Mouse (Mus musculus): Measurements from ENCODE around the gene Abi3bp.

Abi3bp gene

DNA sequence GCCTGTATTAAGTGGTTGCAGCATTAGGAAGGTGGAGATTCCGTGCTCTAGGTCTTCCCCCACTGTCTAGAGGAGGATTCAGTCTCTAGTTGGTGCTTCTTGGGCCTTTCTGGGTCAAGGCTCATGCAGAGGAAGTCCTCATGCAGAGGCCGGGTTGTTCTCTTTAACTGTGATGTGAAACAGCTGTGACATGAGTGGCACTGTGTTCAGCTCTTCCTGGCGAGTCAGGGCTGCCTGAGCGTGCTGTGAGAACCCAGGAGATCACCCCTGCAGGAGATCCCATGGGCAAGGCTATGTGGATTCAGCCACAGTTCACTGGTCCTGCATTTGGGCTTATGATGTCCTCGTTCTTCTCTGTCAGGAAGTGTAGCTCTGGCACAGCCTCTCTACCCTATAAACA is 191.8 kb downstream of the Abi3bp start:
- CTCF ChIA-PET, result interaction anchor here in 1 of 4 experiments (0.5 kb wide), 1 partner anchor 656 kb away, joined by 3 read pairs; no protein-coding TSS in a partner anchor

DNA sequence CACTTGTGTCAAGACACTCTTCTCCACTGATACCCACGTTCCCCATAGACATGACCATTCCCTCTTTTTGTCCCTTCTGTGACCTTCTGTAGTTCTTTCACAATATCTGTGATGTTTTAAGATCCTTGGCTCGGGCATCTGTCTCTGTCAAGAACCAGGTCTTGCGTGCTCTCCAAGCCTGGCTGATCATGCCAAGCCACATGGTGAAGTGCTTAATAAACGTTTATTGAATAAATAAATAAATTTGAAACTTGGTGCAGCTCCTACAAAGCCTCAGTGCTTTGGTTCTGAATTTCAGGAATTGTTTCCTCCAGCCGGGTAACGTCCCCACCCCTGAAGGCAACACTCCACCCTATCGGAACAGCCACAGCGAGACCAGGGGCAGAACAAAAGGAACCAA is 193.3 kb downstream of the Abi3bp start:
- ChIA-PET POLR2A (interaction anchor here in 1 of 4 experiments (0.6 kb wide), 1 partner anchor 234 kb away, joined by 3 read pairs; no protein-coding TSS in a partner anchor), CTCF (no interaction called here)

More for the DNA sequence above, 191.8 kb downstream of the Abi3bp start:
- POLR2A ChIA-PET, result no interaction called here

DNA sequence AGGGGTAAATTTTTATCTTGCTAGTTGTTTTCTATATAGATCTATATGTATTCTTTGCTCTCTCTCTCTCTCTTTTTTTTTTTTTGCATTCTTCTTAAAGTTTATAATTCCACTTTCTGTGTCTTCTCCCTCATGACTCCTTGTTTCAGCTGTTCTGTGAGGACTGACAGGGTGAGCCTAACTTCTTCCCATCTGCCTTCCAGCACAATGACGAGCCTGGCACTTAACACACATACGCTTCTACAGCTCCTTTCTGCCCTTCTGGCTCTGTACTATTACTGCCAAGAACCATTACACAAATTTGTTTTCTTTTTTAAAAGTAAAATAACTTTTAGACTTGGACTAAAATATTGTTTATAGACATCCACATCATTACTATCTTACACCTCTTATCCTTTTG is 195.7 kb downstream of the Abi3bp start:
- POLR2A ChIA-PET, result interaction anchor here in 1 of 4 experiments (0.5 kb wide), 1 partner anchor 399 kb away, joined by 4 read pairs; no protein-coding TSS in a partner anchor
- CTCF ChIA-PET, result no interaction called here

DNA sequence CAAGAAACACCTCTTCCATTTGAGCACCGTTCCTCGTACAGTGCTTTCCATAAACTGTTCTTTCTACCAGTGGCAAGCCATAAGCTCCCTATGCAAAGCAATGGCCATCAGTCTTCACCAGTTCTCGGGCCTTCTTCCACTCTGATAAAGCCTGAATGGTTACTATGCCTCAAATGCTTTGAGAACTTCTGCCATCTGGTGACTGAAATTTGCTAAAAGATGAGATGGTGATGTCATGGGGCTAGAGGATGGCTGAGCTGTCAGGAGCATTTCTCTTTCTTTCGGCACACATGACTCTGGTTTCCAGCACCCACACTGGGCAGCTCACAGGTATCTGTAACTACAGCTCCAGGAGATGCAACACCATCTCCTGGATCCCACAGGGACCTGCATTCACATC is 199.5 kb downstream of the Abi3bp start:
- CTCF ChIA-PET, result no interaction called here

DNA sequence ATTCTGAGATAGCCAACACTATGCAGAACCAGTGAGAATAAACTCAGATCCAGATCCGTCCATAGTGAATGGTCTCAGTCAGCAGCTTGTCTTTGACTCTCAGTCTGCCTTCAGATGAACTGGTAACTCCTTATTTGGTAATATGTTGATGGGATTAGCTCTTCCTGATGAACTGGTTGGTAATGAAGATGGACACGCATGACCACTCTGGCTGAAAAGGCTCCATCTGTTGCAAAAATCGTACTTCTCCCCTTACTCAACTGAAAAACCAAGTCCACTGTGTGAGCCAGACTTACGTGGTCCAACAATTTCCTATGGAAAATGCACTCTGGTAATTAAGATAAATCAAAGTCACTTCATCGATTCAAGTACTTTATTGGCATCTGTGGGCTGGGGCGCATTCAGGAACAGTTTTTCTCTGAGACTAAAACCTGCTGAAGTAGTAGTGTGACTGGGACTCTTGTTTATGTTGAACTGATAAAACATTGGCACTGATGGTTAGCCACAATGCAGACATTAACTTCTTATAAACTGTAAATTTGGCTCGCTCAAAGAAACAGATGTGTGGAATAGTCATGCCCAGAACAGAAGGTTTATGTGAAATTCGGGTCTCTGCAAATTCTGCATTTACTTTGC is 203.4 kb downstream of the Abi3bp start:
- CTCF ChIA-PET, result no interaction called here
- POLR2A ChIA-PET, result no interaction called here

More for the DNA sequence above, 199.5 kb downstream of the Abi3bp start:
- POLR2A ChIA-PET, result no interaction called here

DNA sequence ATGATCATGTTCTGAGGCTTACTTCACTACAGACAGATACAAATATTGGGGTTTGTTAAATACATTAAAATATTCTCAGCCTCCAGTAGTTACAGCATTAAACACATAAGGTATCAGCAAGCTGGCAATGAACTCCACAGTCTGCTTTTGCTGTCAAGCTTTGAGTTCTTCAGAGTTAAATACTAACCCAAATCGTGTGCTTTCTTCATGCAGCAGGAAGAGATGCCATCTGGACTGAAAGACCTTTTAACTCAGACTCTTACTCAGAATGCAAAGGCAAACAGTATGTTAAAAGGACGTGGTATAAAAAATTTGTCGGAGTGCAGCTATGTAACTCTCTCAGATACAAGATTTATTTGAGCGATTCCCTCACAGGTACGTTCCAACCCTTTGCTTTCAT is 209.1 kb downstream of the Abi3bp start:
- ChIA-PET CTCF (interaction anchor here in 1 of 4 experiments (0.6 kb wide), 1 partner anchor 426 kb away, joined by 3 read pairs; no protein-coding TSS in a partner anchor), POLR2A (no interaction called here)

DNA sequence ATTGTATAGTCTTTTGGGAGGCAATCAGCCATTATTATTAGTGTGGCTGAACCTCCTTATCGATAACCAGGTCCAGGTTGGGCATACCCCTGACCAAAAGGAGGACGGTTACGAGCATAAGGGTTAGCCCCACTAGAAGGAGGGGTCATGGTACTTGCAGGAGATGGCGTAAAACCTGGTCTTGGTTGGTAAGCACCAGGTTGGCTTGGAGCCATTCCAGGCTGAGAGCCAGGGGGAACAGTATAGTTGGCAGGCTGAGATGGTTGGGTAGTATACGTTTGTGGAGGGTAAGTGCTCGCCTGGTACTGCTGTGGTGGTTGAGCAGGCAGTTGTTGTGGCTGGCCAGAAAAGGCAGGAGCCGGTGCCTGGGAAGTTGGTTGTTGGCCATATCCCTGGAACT is 213.0 kb downstream of the Abi3bp start:
- POLR2A ChIA-PET, result no interaction called here
- CTCF ChIA-PET, result no interaction called here

DNA sequence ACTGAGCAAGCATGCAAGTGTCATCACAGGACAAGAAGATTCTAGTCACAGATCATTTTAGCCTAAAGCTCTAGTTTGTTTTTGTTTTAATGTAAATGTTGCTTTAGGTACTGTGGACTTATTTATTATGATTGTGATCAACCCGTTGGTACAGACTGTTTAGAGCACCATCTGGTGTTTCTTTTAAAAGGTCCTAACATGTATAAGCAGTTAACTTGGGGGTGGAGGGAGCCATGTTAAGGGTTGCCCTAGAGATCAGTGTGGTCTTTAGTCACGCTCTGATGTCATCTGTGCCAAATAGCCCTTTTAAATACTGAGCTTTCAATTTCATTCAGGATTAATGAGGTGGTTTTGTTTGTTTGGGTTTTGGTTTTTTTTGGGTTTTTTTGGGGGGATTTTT is 218.8 kb downstream of the Abi3bp start:
- ChIA-PET CTCF (no interaction called here), POLR2A (interaction anchor here in 1 of 4 experiments (1.1 to 1.5 kb wide), 2 partner anchors 11 to 20 kb away, joined by 4 to 5 read pairs; no protein-coding TSS in a partner anchor)

DNA sequence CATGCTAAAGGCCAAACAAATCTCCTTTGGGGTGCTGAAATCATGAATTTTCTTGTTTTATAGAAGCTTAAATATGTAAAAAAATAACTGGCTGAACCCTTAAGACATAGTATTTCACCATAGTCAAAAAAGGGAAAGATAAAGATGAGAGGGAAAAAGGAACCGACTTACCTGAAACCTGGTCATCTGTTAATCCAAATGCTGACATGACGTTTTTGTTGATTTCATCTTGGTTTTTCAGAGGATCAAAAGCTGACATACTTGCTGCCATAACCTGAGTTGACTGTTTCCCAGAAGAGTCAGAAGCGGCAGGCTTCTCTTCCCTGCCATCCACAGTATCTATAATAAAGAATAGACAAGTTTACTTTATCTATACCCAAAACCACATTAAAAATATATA is 223.2 kb downstream of the Abi3bp start:
- CTCF ChIA-PET, result no interaction called here
- POLR2A ChIA-PET, result interaction anchor here in 1 of 4 experiments (1.0 to 1.8 kb wide), 2 partner anchors 10 to 16 kb away, joined by 3 to 7 read pairs; partner anchors contain the start of gene Tfg

DNA sequence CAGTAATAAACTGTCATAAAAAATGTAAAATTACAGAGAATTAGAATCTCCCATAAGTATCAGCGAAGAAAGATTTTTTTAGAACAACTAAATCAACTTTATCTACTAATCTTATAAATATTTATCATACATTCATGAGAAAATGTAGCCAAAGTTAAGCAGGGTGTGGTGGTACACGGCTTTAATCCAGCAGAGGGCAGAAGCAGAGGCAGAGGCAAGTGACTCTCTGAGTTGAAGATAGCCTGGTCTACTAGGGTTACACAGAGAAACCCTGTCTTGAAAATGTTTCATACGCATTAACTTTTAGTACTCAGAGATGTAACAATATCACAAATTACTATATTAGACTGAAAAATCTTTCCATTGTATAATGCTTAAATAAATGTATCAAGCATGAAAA is 228.1 kb downstream of the Abi3bp start:
- CTCF ChIA-PET, result no interaction called here
- POLR2A ChIA-PET, result interaction anchor here in 1 of 4 experiments (1.0 kb wide), 1 partner anchor 11 kb away, joined by 4 read pairs; no protein-coding TSS in a partner anchor

DNA sequence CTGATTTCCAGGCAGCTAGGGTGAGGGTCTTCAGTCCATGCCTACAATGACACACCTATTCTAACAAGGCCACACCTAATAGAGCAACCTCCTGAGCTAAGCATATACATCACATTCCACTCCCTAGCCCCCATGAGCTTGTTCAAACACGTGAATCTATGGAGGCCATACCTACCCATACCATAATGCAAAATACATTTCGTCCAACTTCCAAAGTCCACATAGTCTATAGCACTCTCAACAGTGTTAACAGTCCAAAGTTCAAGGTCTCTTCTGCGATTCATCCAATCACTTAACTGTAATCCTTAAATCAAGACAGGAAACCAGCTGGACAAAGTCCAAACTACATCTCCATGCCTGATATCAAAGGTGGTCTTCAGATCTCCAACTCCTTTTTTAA is 232.4 kb downstream of the Abi3bp start:
- ChIA-PET POLR2A (interaction anchor here in 1 of 4 experiments (1.4 kb wide), 1 partner anchor 15 kb away, joined by 3 read pairs; no protein-coding TSS in a partner anchor), CTCF (no interaction called here)

DNA sequence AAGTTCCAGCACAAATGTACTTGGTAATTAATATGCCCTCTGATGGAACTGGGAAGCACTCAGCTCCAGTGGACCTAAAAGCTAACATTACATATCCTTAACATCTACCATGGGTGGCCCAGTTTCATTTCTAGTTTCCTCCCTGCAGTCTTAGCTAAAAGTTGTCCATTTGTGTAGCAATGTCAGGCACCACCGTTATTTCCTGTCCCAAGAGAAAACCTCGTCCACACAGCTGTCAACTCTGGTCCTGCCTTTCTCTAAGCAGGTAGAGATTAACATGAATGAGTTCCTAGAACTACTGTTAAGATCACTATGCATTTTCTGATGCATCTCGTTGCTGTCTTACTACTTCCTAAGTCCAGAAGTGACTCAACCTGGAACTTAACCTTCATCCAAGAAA is 237.9 kb downstream of the Abi3bp start:
- POLR2A ChIA-PET, result interaction anchor here in 2 of 4 experiments (0.5 to 2.4 kb wide), 9 partner anchors 12 to 686 kb away, joined by 3 to 8 read pairs (median 4); partner anchors contain the start of genes Nit2 (in 1 of the 2) and Pcnp (in 1 of the 2)
- CTCF ChIA-PET, result no interaction called here

DNA sequence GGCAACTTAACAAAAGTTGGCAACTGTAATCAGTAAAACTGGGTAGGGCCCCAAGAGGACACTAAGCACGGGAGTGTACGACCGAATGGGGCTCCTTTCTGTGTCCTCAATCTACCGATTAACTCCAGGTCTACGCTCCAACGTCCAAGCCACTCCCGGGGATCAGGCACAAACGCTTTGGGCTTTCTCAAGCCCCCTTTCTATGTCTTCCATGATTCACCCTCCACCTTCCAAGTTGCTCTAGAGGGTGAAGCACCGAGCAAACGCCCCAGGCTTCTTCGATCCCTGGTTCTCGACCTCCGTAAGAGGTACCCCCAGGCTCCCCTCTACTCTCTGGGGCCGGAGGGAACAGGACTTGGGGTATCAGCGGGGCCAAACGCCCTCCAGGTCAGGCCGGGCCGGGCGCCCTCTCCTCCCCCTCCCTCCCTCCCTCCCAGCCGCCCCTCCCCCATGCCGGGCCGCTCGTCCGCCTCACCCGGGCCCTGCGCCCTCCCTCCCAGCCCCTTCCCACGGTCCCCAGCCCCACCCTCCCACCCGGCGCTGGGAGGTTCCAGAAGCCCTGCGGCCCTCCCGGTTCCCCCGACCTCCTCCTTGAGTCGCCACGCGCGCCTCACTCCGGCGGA is 239.0 kb downstream of the Abi3bp start:
- POLR2A ChIA-PET, result interaction anchor here in 2 of 4 experiments (0.6 to 2.4 kb wide), 18 partner anchors 10 to 802 kb away, joined by 3 to 12 read pairs (median 4); partner anchors contain the start of genes Nit2 (in 1 of the 2), Pcnp (in 1 of the 2) and Tomm70a (in 1 of the 2)
- CTCF ChIA-PET, result interaction anchor here in 3 of 4 experiments (0.5 to 1.1 kb wide), 4 partner anchors 31 to 766 kb away, joined by 3 to 5 read pairs (median 4); no protein-coding TSS in a partner anchor

DNA sequence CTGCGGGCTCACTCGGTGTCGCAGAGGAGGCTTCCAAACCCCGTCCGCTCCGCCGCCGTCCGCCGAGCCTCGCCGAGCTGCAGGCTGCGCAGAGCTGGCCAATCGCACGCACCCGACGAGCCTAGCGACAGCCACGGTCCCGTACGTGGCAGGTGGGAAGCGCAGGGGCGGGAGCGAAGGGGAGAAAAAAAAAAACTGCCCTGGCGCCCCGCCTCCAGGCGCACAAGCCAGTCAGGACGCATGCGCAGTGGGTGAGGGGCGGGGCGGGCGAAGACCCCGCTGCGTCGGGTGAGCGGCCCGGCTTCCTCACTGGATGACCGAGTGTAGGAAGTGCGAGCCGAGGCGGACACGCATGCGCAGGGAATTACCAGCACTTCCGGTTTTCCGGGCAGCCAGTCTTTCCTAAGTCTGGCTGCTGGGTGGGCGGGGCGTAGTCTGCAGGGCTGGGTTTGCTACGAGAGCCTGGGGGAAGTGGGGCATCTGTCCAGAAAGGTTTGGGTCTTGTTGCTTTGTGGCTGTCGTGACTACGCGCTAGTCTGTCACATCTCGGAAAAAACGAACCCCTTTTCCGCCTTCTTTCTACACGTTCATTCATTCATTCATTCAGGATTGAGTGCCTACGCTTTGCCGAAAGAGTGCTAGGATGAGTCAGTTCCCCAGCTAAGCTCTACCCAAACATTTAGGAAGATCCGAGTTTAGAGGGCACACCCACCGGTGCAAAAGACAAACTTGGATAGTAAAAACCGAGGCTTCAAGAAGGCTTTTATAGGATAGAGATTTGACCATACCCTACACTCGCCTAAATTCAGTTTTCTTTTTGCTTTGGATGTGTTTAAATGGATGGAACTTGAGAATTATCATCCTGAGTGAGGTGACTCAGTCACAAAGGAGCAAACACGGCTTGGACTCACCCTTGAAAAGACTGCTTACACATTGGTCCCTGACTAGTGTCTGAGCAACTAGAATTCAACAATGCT is 239.8 kb downstream of the Abi3bp start, which contains the start of gene Tfg:
Gene Tfg, minus strand, starts transcription at position 227 of the 977 bp plus-strand sequence.
- CTCF ChIA-PET, result interaction anchor here in 2 of 4 experiments (0.7 to 1.1 kb wide), 2 partner anchors 453 to 767 kb away, joined by 4 to 5 read pairs; no protein-coding TSS in a partner anchor
- POLR2A ChIA-PET, result interaction anchor here in 3 of 4 experiments (0.5 to 2.4 kb wide), 16 partner anchors 9 to 803 kb away, joined by 3 to 12 read pairs (median 4); partner anchors contain the start of genes Nit2 (in 1 of the 3), Pcnp (in 1 of the 3), Tmem45a (in 1 of the 3) and Tomm70a (in 1 of the 3)

DNA sequence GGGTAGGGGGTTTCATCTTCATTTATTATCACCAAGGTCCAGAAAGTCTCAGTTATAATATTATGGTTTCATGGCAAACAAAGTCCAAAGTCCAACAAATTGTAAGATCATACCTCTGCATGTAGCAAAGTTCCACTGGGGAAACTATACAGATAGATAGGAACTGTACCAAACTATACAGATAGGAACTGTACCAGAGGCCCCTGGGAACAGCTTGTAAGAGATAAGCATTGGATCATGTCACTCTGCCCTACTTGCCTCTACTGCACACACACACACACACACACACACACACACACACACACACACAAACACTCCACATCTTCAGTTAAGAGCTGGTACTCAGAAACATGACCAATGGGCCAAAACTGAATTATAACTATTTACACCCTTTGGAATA is 241.4 kb downstream of the Abi3bp start:
- ChIA-PET POLR2A (interaction anchor here in 1 of 4 experiments (0.7 kb wide), 1 partner anchor 110 kb away, joined by 5 read pairs; no protein-coding TSS in a partner anchor), CTCF (no interaction called here)

DNA sequence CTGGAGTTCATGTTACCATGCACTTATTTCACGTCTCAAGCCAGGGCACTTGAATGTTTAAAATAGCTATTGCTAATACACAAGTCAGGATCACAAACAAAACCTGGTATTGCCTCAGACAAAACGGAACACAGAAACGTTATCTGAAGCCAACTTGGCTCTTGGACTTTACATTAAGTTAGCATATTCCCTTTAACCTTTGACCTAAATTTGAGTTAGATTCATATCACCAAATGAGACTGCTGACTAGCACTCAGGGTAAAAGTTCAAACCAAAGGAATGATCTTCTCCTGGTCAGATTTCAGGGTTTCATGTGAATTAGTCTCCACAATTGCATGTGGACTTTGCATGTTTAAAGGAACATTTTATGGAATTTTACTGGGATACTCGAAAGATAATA is 244.7 kb downstream of the Abi3bp start:
- ChIA-PET CTCF (no interaction called here), POLR2A (no interaction called here)

DNA sequence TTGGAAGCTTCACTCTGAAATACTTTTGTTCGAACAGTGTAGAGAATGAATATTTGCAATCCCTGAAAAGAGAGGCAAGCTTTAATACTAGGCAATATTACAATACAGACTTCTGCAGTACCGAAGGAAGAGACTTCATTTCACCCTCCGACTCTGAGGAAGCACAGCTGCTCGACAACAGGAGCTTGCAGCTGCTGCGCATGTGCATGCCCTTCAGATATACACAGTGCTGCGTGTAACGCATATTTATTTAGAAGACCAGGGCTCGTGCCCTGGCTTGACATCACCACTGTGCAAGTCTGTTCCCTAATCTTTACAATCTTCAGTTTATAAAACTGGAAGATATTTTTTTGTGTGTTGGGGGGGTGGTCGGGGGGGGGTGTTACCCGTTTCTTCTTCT is 247.2 kb downstream of the Abi3bp start:
- ChIA-PET POLR2A (no interaction called here), CTCF (interaction anchor here in 2 of 4 experiments (0.7 to 1.0 kb wide), 2 partner anchors 76 to 549 kb away, joined by 3 read pairs; no protein-coding TSS in a partner anchor)

DNA sequence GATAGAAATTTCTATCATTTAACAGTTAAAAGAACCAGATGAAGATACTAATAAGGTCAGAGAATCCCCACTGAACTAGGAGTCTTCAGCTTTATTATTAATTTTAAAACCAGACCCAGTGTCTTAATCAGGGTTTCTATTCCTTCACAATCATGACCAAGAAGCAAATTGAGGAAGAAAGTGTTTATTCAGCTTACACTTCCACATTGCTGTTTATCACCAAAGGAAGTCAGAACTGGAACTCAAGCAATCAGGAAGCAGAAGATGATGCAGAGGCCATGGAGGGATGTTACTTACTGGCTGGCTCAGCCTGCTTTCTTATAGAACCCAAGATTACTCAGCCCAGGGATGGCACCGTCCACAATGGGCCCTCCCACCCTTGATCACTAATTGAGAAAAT is 251.4 kb downstream of the Abi3bp start:
- POLR2A ChIA-PET, result no interaction called here
- CTCF ChIA-PET, result no interaction called here
